Mouse (Mus musculus) c-Kit-positive CD71-positive TER-119-negative erythroid progenitor cells, embryonic 14.5 days (primary cell): Measurements from ENCODE around the gene C1qtnf4.

ENCODE experiments used
- DNase-seq: peaks from one replicate; pipeline ENCODE4 v3.0.0-alpha.2; 2013; ENCODE audit warnings: low read depth

Gene C1qtnf4

GRCm38 (mm10) chr2:90932273-90932672, 46.6 kb downstream of the C1qtnf4 start:
- no peak for DNase-seq

- no peak for DNase-seq
Measured at GRCm38 (mm10) chr2:90938362-90938761, 52.7 kb downstream of the C1qtnf4 start.

GRCm38 (mm10) chr2:90939750-90940149, 54.1 kb downstream of the C1qtnf4 start:
- no peak for DNase-seq
